Mouse (Mus musculus): ENCODE results near the gene Asxl2. TPM values are rescaled to one million over a fixed set of nuclear protein-coding genes. Genes with fewer than 3 reads are reported as not detected.
"Not testable (repeated sequence)": the region's sequence is repeated elsewhere in the genome, so short reads cannot be mapped to it uniquely, and the experiment has no call there.

The Asxl2 gene
- polyA plus RNA-seq, 1 experiment from 2014 or later = 19.7 TPM

DNA sequence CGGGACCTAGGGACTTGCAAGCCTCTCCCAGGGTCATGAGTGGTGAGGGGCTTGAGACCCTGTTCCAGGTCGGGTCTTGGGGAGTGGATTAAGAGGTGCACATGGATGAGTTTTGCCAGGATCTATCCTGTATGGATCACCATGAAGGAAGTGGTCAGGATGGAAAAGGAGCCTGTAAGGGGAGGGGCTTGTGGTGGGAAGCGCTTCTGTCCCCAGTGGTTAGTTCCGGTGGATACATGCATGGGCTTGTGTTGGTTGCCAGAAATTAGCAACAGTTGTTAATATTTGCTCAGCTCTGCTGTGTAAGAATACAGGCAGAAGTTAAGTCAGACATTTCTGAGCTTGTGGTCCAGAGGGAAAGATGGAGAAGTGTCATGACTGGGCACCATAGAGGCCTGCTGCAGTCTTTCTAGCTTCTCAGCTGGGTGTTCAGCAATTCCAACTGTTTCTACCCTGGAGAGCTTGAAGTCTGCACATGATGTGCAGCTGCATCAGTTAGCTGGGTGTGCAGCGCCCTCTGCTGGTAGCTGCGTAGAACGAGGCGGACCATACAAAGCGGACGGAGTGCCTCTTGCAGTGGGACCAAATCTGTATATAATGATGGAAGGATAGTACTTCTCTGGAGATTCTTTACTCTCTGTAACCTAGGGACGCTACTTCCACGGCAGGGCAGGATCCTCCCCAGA lies 35.9 kb upstream of the Asxl2 start:
- H3K9ac ChIP-seq (ENCODE audit: low read length) = no peak overlapping the region
- H3K9me3 ChIP-seq (ENCODE audit: control insufficient read depth, low read length) = no peaks in the 10 kb centered on the region
- no peak overlapping the region for H3K4me3 ChIP-seq (ENCODE audit: low read depth, low read length)
- peaks cover 41% of the 10 kb centered on the region for H3K36me3 ChIP-seq (ENCODE audit: control insufficient read depth, insufficient read depth, low read length)
- WGBS = 34% methylated on average over 12 of the region's 12 CpGs
- no peaks in the 10 kb centered on the region for H3K27me3 ChIP-seq (replicated peaks; ENCODE audit: control insufficient read depth, insufficient read depth, low read length)
- no peak overlapping the region for H3K27ac ChIP-seq (ENCODE audit: low read depth)
- H3K4me2 ChIP-seq (ENCODE audit: low read length) = no peak overlapping the region
- ATAC-seq (replicated peaks; ENCODE audit: low FRiP score, low TSS enrichment, low read depth) (peak; percentile 48), DNase-seq (ENCODE audit: low spot score) (peak; percentile 88)
- no peaks in the 10 kb centered on the region for H3K4me1 ChIP-seq (replicated peaks; ENCODE audit: control insufficient read depth, insufficient read depth, low read length)

DNA sequence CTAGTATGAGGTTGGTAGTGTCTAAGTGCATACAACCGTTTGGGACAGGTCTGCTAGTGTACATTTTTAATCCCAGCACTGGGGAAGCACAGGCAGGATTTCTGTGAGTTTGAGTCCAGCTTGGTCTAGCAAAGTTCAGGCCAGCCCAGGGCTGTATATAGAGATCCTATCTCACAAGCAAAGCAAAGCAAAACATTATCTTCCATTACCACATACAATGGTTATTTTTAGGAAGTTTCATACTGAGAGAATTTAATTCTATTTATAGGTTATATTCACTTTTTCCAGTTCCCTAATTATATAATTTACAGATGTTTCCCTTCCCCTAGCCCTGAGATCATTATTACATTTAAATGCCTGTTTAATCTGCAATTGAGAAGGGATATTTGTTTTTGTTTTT lies 35.4 kb upstream of the Asxl2 start:
- Histone ChIP-seq H3K4me3 (ENCODE audit: low read depth, low read length) (no peak overlapping the region), H3K4me2 (ENCODE audit: low read length) (no peak overlapping the region), H3K4me1 (replicated peaks; ENCODE audit: control insufficient read depth, insufficient read depth, low read length) (no peaks in the 10 kb centered on the region), H3K36me3 (ENCODE audit: control insufficient read depth, insufficient read depth, low read length) (peaks cover 41% of the 10 kb centered on the region), H3K27me3 (replicated peaks; ENCODE audit: control insufficient read depth, insufficient read depth, low read length) (no peaks in the 10 kb centered on the region), H3K9me3 (ENCODE audit: control insufficient read depth, low read length) (no peaks in the 10 kb centered on the region), H3K9ac (ENCODE audit: low read length) (no peak overlapping the region), H3K27ac (ENCODE audit: low read depth) (no peak overlapping the region)
- 92% methylated on average over 1 of the region's 1 CpGs for WGBS
- ATAC-seq (replicated peaks; ENCODE audit: low FRiP score, low TSS enrichment, low read depth) (no peak), DNase-seq (ENCODE audit: low spot score) (no peak)

DNA sequence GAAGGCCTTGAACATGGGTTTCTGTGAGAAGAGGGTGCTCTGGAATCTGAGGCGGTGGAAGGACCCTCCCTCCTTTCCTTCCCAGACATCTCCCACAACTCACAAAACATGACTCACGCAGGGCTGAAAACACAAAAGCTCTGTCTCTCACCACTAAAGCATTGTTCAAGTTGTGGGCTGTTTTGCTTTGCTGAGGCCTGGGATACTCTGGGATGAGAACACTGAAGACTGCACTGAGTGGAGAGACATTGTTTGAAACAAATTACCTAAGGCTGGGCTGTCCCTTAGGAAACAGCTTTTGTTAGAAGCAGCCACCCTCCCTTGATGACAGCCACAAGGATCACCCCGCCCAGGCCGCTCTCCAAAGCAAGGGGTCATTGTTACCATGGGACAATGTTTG lies 33.5 kb upstream of the Asxl2 start:
- no peak overlapping the region for H3K27ac ChIP-seq (ENCODE audit: low read depth)
- DNase-seq (ENCODE audit: low spot score) (no peak), ATAC-seq (replicated peaks; ENCODE audit: low FRiP score, low TSS enrichment, low read depth) (no peak)
- no peak overlapping the region for H3K4me2 ChIP-seq (ENCODE audit: low read length)
- no peak overlapping the region for H3K9ac ChIP-seq (ENCODE audit: low read length)
- no peak overlapping the region for H3K4me3 ChIP-seq (ENCODE audit: low read depth, low read length)
- no peaks in the 10 kb centered on the region for H3K4me1 ChIP-seq (replicated peaks; ENCODE audit: control insufficient read depth, insufficient read depth, low read length)
- peaks cover 37% of the 10 kb centered on the region for H3K36me3 ChIP-seq (ENCODE audit: control insufficient read depth, insufficient read depth, low read length)
- no peaks in the 10 kb centered on the region for H3K9me3 ChIP-seq (ENCODE audit: control insufficient read depth, low read length)
- H3K27me3 ChIP-seq (replicated peaks; ENCODE audit: control insufficient read depth, insufficient read depth, low read length) = no peaks in the 10 kb centered on the region
- 78% methylated on average over 4 of the region's 4 CpGs for WGBS

DNA sequence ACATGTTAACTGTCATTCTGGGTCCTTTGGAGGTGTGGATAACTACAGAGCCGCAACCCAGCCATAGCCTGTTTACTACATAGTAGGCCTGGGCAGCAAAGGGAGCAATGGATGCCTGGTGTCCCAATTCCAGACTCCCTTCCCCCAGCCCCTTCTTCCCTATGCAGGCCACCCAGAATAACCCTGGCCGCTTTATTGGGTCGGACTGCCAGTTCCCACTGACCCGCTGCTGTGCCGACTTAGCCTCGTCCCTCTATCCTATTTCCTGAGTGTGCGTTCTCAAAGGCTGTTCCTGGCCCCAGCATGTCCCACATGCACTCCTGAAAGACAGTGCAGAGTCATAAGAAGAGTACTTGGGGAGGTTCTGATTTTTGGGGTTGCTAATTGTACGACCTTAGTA lies 29.7 kb upstream of the Asxl2 start:
- H3K27ac ChIP-seq (ENCODE audit: low read depth) = no peak overlapping the region
- WGBS = 89% methylated on average over 8 of the region's 8 CpGs

DNA sequence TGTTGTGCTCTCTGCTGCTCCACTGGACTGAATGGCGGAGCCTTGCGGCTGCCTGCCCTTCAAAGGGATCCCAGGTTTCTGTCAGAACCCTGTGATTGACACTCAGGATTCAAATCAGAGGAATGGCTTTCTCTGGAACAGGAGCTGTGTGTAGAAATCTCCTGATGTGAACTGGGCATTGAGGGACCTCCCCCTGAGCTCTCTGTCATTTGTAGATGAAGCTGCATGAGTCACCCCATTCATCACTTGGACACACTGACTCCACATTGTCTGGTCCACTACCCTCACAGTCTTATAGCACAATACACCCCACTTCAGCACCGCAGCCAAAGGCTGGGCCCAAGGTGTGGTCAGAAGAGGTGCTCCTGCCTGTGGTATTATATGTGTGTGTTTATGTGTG lies 21.0 kb upstream of the Asxl2 start:
- not testable (repeated sequence) for H3K4me2 ChIP-seq (ENCODE audit: low read length); H3K4me3 ChIP-seq (ENCODE audit: low read depth, low read length); H3K9ac ChIP-seq (ENCODE audit: low read length); H3K27me3 ChIP-seq (replicated peaks; ENCODE audit: control insufficient read depth, insufficient read depth, low read length); H3K9me3 ChIP-seq (ENCODE audit: control insufficient read depth, low read length); DNase-seq (ENCODE audit: low spot score); ATAC-seq (replicated peaks; ENCODE audit: low FRiP score, low TSS enrichment, low read depth); H3K27ac ChIP-seq (ENCODE audit: low read depth); H3K4me1 ChIP-seq (replicated peaks; ENCODE audit: control insufficient read depth, insufficient read depth, low read length)
- peaks cover 35% of the 10 kb centered on the region for H3K36me3 ChIP-seq (ENCODE audit: control insufficient read depth, insufficient read depth, low read length)
- 95% methylated on average over 3 of the region's 3 CpGs for WGBS

More for the DNA sequence above, 29.7 kb upstream of the Asxl2 start:
- no peaks in the 10 kb centered on the region for H3K9me3 ChIP-seq (ENCODE audit: control insufficient read depth, low read length)
- no peak overlapping the region for H3K9ac ChIP-seq (ENCODE audit: low read length)
- H3K4me3 ChIP-seq (ENCODE audit: low read depth, low read length) = no peak overlapping the region
- DNase-seq (ENCODE audit: low spot score) (no peak), ATAC-seq (replicated peaks; ENCODE audit: low FRiP score, low TSS enrichment, low read depth) (no peak)
- H3K4me1 ChIP-seq (replicated peaks; ENCODE audit: control insufficient read depth, insufficient read depth, low read length) = no peaks in the 10 kb centered on the region
- H3K36me3 ChIP-seq (ENCODE audit: control insufficient read depth, insufficient read depth, low read length) = peaks cover 16% of the 10 kb centered on the region
- H3K4me2 ChIP-seq (ENCODE audit: low read length) = no peak overlapping the region
- H3K27me3 ChIP-seq (replicated peaks; ENCODE audit: control insufficient read depth, insufficient read depth, low read length) = no peaks in the 10 kb centered on the region

DNA sequence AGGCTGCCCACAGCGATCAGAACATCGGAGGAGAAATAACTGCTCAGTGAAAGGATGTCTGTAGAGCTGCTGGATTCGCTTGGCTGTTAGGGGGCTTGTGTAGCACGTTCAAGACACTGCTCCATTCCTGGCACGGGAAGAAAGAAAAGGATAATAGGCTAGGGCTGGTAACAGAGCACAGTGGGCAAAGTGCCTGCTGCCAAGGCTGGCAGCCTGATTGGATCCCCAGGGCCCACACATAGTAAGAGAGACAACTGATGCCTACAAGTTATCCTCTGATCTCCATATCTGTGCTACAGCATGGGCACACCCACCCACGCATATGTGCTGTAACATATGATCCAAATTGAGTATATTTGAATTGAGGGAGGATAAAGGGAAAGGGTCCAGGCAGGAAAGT lies 20.1 kb upstream of the Asxl2 start:
- H3K4me2 ChIP-seq (ENCODE audit: low read length) = no peak overlapping the region
- H3K9ac ChIP-seq (ENCODE audit: low read length) = no peak overlapping the region
- no peaks in the 10 kb centered on the region for H3K27me3 ChIP-seq (replicated peaks; ENCODE audit: control insufficient read depth, insufficient read depth, low read length)
- H3K36me3 ChIP-seq (ENCODE audit: control insufficient read depth, insufficient read depth, low read length) = peaks cover 33% of the 10 kb centered on the region
- no peak overlapping the region for H3K4me3 ChIP-seq (ENCODE audit: low read depth, low read length)
- H3K27ac ChIP-seq (ENCODE audit: low read depth) = no peak overlapping the region
- no peaks in the 10 kb centered on the region for H3K9me3 ChIP-seq (ENCODE audit: control insufficient read depth, low read length)
- 87% methylated on average over 6 of the region's 6 CpGs for WGBS
- no peak for ATAC-seq (replicated peaks; ENCODE audit: low FRiP score, low TSS enrichment, low read depth)
- no peaks in the 10 kb centered on the region for H3K4me1 ChIP-seq (replicated peaks; ENCODE audit: control insufficient read depth, insufficient read depth, low read length)
- no peak for DNase-seq (ENCODE audit: low spot score)

DNA sequence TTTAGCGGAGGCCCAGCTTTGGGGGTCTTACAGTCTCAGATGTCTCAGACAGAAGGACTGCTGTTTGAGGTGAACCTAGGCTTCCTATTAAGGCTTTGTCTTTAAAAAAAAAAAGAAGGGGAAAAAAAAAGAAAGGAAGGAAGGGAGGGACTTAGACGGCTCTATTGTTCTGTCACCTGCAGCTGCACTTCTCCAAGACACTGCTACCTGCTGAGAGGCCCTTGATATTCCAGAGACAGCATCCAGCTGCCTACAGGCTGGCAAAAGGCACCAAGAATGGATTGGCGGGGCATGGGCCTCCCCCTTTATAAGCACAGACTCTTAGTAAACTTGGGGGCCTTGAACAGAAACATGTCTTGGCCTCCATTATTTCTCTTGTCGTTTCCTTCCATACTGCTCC lies 11.7 kb upstream of the Asxl2 start:
- Histone ChIP-seq H3K4me1 (replicated peaks; ENCODE audit: control insufficient read depth, insufficient read depth, low read length) (no peaks in the 10 kb centered on the region), H3K4me3 (ENCODE audit: low read depth, low read length) (no peak overlapping the region), H3K9ac (ENCODE audit: low read length) (no peak overlapping the region), H3K27ac (ENCODE audit: low read depth) (no peak overlapping the region), H3K9me3 (ENCODE audit: control insufficient read depth, low read length) (0 out of 2 replicates have a peak, but pooled peaks cover 3% of the 10 kb centered on the region), H3K36me3 (ENCODE audit: control insufficient read depth, insufficient read depth, low read length) (0 out of 2 replicates have a peak, but pooled peaks cover 3% of the 10 kb centered on the region), H3K4me2 (ENCODE audit: low read length) (no peak overlapping the region), H3K27me3 (replicated peaks; ENCODE audit: control insufficient read depth, insufficient read depth, low read length) (no peaks in the 10 kb centered on the region)
- ATAC-seq (replicated peaks; ENCODE audit: low FRiP score, low TSS enrichment, low read depth) (no peak), DNase-seq (ENCODE audit: low spot score) (no peak)
- WGBS = 88% methylated on average over 4 of the region's 4 CpGs

DNA sequence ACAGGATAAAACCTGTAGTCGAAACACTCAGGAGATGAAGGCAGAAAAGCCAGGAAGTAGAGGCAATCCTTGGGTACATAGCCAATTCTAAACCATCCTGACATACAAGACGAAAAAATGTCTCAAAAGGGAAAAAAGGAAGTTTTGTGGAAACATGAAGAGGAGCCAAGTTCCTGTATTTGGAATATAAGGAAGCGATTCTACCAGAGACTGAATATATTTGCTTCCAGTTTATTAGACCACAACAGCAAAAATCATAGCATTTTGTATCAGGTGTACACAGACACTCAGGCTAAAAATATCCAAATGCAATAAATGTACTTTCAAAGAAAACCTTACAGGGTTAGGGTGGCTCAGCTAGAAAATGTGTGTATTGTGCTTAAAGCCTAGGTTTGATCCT lies 7.9 kb upstream of the Asxl2 start:
- Histone ChIP-seq H3K27ac (ENCODE audit: low read depth) (no peak overlapping the region), H3K4me3 (ENCODE audit: low read depth, low read length) (no peak overlapping the region), H3K4me2 (ENCODE audit: low read length) (no peak overlapping the region), H3K36me3 (ENCODE audit: control insufficient read depth, insufficient read depth, low read length) (0 out of 2 replicates have a peak, but pooled peaks cover 3% of the 10 kb centered on the region), H3K27me3 (replicated peaks; ENCODE audit: control insufficient read depth, insufficient read depth, low read length) (no peaks in the 10 kb centered on the region), H3K9me3 (ENCODE audit: control insufficient read depth, low read length) (0 out of 2 replicates have a peak, but pooled peaks cover 3% of the 10 kb centered on the region), H3K4me1 (replicated peaks; ENCODE audit: control insufficient read depth, insufficient read depth, low read length) (no peaks in the 10 kb centered on the region), H3K9ac (ENCODE audit: low read length) (no peak overlapping the region)
- WGBS = 88% methylated on average over 3 of the region's 3 CpGs
- DNase-seq (ENCODE audit: low spot score) (no peak), ATAC-seq (replicated peaks; ENCODE audit: low FRiP score, low TSS enrichment, low read depth) (no peak)

DNA sequence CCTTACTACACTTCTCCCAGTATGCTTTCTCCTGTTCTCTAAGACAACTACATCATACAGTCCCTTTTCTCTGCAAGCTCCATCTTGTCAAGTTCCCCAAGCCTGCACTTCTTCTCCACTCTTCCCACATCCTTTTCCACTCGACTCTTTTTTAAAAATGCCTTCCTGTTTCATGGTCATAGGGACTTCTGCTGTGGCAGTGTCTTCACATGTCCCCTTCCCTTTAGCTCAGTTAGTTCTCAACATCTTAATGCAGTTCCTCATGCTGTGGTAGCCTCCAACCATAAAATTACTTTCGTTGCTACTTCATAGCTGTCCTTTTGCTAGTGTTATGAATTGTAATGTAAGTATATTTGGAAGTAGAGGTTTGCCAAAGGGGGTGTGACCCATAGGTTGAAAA lies 6.1 kb upstream of the Asxl2 start:
- Histone ChIP-seq H3K27ac (ENCODE audit: low read depth) (no peak overlapping the region), H3K9me3 (ENCODE audit: control insufficient read depth, low read length) (no peaks in the 10 kb centered on the region), H3K4me1 (replicated peaks; ENCODE audit: control insufficient read depth, insufficient read depth, low read length) (0 out of 2 replicates have a peak, but pooled peaks cover 8% of the 10 kb centered on the region), H3K4me3 (ENCODE audit: low read depth, low read length) (no peak overlapping the region), H3K27me3 (replicated peaks; ENCODE audit: control insufficient read depth, insufficient read depth, low read length) (no peaks in the 10 kb centered on the region), H3K9ac (ENCODE audit: low read length) (no peak overlapping the region), H3K4me2 (ENCODE audit: low read length) (no peak overlapping the region), H3K36me3 (ENCODE audit: control insufficient read depth, insufficient read depth, low read length) (0 out of 2 replicates have a peak, but pooled peaks cover 3% of the 10 kb centered on the region)
- DNase-seq (ENCODE audit: low spot score) (no peak), ATAC-seq (replicated peaks; ENCODE audit: low FRiP score, low TSS enrichment, low read depth) (no peak)
- WGBS = 85% methylated on average over 2 of the region's 2 CpGs

Measured in intestine, embryonic 14.5 days (tissue).